Mouse (Mus musculus): ENCODE measurements around the gene Ckb.
"Not testable (repeated sequence)": the region's sequence is repeated elsewhere in the genome, so short reads cannot be mapped to it uniquely, and the experiment has no call there.

Ckb gene

DNA sequence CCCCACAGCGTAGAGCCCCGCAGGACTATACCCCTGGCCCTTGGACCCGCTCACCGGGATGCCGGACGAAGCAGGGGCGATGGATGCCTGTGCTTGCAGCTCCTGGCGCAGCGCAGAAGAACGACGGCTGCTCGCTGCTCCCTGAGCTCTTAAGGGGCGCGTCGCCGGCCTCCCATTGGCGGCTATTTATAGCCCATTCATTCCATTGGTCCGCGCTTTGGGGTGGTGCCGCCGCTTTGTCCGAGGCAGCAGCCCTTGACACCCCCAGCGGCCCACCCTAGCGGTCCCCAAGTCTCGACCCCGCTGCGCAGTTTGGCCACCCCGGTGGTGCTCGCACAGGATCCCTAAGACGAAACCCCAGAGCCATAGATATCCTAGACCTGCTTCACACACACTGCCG is at the start of gene Ckb:
Gene Ckb (minus strand): TSS at position 163 of the 400 bp plus-strand sequence.
- peak; percentile 98 for DNase-seq (ENCODE audit: low read depth, low spot score)

DNA sequence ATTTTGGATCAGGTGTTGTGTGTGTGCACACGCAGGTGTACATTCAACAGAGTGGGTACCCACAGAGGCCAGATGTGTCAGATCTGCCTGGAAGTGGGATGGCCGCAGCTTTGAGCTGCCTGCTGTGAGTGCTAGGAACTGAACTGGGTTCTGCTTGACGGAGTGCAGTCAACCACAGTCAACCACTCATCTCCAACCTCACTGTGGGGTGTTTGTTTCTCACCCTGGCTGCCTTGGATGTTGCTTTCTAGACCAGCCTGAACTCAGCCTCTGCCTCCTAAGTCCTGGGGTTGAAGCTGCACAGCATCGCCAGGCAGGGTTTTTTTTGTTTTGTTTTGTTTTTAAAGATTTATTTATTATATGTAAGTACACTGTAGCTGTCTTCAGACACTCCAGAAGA is 48.1 kb upstream of the Ckb start:
- no peak for DNase-seq (ENCODE audit: low read depth, low spot score)

DNA sequence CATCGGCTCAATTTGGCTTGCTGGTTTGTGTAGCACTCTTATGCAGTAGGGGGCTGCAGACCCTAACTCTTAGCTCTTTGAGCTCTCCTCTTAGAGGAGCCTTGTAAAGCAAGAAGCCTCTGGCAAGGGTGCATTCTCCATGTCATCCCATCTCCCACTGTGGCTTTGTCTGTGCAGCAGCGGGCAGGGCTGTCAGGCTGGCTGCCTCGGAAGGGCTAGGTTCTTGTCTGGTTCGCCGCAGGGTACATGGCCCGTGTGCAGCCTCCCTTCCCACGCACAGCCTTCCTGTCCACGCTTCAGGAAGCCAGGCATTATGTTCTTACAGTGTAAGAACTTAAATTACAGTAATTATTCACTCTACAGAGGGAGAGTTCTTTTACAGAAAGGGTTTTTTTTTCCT is 46.5 kb upstream of the Ckb start:
- peak; percentile 91 for DNase-seq (ENCODE audit: low read depth, low spot score)

DNA sequence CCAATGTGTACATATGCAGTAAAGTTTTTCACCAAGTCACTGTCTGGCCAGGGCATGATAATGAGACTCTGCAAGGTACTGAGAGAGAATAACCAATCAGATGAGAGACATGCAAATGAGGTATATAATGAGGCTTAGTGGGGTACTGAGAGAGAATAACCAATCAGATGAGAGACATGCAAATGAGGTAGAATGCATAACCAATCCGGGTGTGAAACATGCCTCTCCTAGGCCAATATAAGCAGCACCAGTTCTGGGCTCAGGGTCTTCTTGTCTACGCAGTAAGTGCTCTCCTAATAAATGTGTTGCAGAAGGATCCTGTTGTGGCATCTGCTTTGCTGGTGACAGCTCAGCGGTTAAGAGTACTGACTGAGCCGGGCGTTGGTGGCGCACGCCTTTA is 44.4 kb upstream of the Ckb start:
- no peak for DNase-seq (ENCODE audit: low read depth, low spot score)

DNA sequence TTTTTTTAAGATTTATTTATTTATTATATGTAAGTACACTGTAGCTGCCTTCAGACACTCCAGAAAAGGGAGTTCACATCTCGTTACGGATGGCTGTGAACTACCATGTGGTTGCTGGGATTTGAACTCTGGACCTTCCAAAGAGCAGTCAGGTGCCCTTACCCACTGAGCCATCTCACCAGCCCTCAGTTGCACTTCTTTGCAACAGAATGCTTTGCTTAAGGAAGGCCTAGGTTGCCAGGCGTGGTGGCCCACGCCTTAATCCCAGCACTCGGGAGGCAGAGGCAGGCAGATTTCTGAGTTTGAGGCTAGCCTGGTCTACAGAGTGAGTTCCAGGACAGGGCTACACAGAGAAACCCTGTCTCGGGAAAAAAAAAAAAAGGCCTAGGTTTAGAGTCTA is 41.7 kb upstream of the Ckb start:
- not testable (repeated sequence) for DNase-seq (ENCODE audit: low read depth, low spot score)

DNA sequence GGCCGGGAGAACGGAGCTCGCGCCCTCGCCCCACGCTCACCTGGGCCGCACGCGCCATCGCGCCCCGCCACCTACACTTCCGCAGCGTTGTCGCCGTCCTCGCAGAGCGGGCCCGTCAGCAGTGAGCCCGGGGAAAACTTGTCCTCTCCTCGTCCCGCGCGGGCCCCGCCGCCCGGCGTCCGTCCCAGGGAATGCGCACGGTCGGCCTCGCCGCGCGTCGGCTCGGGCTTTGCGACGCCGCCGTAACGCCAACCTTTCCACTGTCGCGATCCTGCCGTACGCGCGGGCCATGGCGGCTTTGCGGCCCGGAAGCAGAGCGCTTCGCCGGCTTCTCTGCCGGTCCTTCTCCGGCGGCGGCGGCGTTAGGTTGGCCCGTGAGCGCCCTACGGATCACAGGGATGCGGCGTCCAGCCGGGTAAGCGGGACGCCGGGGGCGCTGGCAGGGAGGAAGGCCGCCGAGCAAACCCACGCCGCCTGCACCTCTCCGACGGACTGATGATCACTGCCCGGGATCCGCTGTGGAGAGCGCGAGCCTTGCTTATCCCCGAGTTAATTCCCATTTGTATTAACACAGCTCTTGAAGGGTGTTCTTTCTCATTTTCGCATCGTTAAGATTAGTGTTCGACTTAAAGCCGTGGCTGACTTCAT is 41.0 kb upstream of the Ckb start, which contains the start of the genes Bag5 and Apopt1:
Gene Bag5 (minus strand): TSS at position 254 of the 648 bp plus-strand sequence.
Gene Apopt1 (plus strand): TSS at position 258 of the 648 bp plus-strand sequence.
- peak; percentile 97 for DNase-seq (ENCODE audit: low read depth, low spot score)

DNA sequence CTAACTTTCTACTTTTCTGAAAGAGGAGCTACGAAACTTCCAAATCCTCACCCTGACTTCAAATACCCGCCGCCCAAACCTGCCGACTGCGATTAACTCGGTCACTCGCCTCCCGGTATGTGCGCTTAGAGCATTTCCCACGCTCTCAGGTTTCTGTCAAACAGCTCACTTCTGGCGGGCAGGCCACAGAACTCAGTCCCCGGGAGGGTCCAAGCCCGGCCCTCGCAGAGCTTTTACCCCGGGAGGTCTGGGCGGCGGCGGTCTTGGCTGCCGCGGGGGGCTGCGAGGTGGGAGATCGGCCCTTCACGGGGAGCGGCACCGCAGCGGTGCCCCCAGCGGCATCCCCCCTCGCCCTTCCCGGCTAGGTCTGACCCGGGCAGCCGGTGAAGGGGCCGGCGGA is 40.3 kb upstream of the Ckb start:
- DNase-seq (ENCODE audit: low read depth, low spot score) = no peak

DNA sequence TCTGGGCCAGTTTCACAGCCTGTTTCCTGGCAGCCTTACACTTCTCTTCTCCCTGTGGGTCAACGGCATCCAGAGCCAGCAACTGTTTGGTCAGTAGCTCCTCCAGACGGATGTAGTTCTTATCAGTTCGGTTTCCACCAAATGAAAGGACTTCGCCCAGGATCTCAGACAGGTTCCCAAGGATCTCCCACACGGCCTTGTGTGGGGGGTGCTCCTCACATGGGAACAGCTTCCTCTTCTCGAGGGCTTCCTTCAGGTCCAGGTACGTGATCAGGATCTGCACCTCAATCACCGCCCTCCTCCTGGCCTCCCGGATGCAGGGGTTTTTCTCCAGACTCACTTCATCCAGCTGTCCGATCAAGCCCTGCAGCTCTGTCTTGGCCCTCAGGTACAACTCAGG is 38.0 kb upstream of the Ckb start:
- no peak for DNase-seq (ENCODE audit: low read depth, low spot score)

DNA sequence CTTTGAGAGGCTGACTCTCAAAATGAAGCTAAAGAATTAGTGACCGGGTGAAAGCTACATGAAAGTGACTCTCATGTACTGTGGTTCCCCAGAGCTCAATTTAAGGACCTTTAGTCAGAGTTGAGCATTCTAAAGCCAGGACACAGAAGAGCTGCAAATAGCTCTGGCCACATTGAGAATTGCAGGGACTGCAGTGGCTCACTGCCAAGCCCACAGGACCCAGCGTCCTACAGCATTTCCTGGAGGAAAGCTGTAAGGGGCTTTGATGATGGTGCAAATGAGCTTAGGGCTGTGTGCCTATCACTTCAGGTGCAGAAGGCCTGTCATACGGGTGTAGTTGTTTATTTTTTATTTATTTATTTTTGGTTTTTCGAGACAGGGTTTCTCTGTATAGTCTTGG is 36.0 kb upstream of the Ckb start:
- DNase-seq (ENCODE audit: low read depth, low spot score) = no peak

DNA sequence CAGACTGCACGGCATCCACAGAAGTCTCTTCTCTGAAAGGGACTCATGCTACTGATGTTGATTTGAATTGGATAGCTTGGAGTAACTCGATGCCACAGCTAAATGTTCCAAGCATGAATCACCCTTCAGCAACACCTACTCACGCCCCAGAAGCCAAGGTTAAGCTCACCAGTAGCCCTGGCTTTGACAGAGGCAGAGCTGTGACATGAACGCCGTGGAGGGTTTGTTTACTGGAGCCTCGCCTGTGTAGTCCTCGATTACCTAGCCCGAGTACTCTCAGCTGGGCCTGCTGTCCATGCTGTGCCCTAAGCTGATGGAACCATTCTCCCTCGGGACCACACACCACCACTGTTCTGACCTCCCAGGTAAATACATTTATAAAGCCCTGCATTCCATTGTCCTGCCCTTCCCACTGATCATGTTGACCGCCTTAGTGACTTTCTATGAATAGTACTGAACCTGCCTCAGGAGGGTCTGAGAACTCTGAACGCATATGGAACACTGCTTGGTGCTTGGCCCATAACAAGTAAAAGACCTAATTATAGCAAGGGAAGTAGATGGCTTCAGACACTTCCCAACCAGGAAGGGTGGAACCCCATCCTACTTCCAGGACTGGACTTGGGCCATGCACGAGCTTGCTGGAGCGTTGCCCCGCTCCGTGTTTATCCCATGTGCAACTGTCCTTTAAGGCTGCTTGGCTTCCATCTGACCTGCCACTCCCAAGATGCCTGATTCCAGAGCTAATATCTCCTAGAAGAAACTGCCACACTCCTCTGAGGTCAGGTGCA is 33.2 kb upstream of the Ckb start:
- DNase-seq (ENCODE audit: low read depth, low spot score) = peak; percentile 45

DNA sequence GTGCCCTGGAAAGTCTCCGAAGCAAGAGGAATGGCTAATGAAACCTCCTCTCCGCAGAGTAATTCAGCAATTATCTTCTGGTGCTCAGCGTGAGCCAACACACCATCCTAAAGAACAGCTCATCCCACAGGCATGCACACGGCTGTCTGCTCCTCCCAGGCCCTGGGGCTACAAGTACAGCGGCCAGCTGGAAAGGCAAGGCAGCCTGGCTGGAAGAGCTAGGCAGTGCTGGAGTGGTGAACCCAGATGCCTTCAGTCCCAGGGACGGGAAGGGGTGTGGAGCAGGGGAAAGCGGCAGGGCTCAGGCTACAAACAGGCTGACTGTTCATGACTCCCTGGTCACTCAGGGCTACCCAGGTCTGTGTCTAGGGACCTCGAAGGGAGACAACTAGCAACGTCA is 32.5 kb upstream of the Ckb start:
- peak; percentile 70 for DNase-seq (ENCODE audit: low read depth, low spot score)

DNA sequence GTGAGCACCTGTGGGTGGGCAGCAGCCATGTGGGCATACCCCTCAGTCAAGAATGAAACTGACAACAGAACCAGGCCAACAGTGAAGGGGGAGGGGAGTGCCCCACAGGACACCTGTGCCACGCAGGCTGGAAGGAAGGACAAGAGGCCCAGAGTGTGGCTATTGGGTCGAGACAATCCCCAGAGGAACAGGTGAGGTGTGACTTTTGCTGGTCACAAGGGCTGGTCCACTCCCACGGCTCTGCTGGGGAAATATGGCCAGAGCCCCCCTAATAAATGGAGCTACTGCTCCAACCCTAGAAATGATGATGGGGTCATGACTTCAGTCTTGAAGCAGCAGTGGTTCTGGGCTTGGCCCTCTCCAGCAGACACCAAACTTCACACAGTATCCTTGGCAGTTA is 31.2 kb upstream of the Ckb start:
- no peak for DNase-seq (ENCODE audit: low read depth, low spot score)

DNA sequence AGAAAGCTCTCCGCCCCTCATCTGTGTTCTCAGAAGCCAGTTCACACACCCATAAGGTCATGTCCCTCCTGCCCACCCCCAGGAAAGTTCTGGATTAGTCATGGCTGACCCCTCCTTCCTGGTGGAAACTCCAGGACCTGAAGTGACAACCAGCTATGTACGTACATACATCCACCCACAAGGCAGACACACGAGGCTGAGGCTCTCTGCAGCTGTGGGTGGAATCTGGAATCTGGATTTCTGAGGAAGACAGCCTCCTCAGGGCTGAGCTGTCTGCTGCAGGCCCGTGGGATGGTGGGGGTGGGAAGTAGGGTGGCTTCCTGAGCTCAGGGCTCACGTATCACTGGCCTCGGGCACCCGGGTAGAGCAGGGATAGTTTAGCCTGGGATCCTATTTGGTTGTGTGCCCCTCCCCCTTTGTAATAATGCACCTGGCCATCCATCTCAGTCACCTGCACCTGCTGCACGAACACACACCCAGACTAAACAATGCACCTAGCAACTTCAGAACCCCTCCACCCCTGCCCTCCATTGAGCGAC is 28.9 kb upstream of the Ckb start:
- DNase-seq (ENCODE audit: low read depth, low spot score) = peak; percentile 91

DNA sequence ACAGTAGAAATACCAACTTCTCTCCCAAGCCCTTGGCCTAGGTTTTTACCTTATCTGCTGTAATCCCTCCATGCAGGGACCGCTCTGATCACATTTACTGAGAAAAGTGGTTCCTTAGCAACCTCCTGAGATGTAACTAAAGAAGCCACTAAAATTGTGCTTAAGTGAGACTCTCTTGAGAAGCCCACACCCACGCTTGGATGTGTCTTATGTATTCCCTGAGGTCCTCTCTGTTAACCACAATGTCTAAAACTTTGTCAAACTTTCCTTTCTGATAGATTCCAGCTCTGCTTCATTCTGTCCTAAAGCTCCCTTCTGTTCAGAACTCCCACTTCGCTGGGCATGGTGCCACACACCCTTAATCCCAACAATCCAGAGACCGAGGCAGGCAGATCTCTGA is 27.4 kb upstream of the Ckb start:
- peak; percentile 81 for DNase-seq (ENCODE audit: low read depth, low spot score)

DNA sequence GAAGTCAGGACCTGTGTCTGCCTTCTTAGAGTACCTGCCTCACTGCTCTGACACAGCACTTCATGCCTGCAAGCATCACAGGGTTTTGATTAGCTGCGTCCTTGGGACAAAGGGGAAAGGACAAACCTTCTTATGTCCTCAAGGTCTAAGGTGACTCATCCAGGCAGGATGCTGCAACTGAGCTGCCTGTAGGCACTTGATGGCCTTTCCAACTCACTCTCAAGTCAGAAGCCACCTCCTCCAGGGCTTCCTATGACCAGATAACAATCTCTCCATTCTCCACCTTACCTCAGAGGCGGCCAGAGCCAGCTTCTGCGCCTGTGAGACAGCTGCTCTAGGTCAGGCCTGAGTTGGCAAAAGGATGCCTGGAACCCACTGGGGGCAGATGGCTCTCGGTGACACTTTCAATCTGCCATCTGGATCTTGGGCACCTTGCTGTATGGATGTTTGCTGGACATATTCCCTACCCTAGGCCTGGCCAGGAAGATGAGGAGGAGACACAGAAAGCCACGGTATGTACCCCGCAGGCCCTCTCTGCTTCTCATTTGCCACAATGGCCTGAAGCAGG is 26.3 kb upstream of the Ckb start:
- peak; percentile 89 for DNase-seq (ENCODE audit: low read depth, low spot score)

DNA sequence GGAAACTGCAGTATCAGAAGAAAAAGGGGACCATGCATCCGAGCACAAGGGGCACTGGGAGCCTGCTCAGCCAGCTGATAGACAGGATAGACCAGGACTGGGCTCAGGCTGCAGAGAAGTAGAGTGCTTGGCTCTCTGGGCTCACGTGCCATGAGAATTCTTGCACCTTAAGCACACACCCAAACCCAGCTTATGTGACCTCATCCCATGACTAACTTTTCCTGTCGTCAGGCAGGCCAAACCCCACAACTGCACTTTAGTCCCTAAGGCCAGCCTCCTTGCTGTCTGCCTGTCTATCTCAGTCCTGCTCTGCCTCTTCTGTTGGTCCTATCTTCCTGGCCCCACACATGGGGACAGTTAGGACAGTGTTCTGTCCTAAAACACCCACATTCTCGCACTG is 25.6 kb upstream of the Ckb start:
- DNase-seq (ENCODE audit: low read depth, low spot score) = no peak

DNA sequence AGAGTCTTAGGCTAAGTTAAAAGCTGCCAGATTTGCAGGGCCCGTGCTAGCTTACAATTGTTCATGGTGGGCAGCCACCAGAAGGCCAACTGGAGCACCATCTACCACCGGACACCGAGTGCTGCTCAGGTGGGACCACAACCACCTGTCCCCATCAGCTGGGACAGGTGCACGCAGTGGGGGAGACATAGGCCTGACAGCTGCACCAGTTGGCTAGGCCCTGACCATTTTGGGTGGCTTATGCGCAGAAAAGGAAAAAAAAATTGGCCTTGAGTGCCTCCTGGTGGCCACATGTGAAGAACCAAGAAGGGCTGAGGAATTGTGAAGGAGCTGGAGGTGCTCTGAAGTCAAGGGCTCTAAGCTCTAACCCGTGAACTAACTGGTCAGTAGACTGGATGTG is 24.1 kb upstream of the Ckb start:
- DNase-seq (ENCODE audit: low read depth, low spot score) = peak; percentile 96

DNA sequence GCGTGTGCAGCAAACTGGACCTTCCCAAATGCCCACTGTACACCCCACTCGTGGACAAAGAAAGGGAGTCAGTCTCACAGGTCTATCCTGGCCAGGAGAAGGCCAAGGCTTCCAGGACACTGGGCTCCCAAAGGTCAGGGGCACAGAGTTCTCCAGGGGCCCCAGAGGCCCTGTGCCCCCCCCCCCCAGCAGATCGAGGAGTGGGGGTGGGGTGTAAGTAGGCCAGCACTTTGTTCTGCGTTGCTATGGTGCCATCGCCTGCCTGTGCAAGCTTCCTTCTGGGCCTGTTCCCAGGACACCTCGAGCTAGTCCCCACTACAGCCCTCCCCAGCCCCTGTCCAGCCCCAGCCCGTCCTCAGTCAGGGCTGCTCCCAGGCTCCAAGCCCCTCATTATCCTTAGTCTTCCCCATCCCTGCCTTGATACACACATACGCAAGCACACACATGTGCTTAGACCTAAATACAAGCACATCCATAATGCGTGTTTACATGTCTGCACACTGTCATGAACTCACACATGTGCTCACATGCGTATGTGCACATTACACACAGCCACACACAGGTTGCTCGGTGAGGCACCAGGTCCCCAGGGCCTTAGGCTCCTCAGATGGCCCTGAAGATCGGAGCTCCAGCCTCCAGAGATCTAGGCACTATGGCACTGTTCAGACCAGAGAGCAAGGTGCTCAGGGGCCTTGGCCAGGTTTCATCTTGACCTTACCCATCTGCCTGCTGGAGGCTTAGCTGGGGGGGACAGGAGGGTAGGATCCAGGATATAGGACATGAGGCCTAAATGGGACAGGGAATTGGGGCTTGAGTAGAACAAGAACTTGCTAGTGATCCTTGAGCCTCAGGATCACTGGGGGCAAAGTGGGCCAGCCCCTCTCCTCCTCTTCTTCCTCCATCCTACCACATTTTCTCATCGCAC is 23.0 kb upstream of the Ckb start:
- DNase-seq (ENCODE audit: low read depth, low spot score) = peak; percentile 78

DNA sequence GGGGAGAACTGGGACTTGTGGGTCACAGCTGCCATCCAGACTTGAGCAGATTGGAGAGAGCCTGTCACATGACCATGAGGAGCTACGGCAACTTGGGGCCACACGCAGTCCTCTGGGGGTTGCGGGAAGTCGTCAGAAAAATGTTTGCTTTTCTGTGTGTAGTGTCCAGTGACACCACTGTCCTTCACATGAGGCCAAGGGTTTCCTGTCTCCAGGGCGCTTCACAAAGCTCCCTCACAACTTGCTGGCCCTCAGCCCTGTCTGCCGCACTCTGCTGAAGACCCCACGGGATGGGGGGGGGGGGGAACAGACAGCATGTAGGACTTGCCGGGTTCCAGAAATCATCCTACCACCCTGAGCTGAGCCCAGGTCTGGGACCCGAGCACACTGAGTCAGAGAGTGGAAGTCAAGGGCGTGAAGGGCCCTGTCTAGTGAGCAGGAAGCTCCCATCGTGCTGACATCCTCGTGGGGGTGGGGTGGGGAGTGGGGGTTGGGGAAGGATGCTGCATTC is 22.2 kb upstream of the Ckb start:
- no peak for DNase-seq (ENCODE audit: low read depth, low spot score)

DNA sequence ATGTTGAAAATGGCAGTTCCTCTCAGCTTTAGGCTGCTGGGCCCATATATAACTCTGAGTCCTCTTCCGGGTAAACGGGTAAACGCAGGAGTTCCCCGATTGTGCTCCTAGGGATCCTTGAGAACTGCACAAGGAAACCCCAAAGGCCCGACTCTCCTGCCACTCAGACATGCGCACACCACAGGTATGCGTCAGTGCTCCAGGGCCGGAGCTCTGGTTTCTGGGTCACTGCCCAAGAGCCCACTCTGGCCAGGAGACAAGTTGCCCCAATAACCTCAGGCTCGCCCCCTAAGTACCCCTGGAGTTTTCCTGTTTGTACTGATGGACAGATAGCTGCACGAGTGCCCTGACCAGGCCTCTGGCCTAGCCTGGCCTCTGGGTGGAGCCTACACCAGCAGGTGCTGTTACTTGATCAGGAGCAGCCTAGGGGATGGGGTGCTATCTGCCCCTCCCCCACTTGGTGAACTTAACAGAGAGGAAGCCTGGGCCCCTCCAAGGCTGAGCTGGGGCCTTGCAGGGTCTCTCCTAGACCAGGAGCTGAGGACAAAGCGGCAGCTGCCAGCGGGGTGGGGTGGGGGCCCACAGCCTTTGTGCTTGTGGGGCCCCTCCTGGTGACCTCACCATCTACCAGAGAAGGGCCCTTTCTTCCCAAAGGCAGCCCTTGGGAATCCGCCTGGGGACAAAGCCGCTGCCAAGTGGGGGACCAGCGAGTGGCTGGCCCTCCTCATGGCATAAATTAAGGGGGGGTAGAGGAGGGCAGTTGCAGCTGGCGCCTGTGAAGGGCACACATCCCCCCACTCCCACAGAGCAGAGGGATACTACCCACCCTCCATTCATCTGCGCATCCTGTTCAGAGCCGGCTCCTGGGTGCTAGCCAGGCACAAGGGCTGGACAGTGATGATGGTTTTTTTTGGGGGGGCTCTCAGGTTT is 21.5 kb upstream of the Ckb start:
- DNase-seq (ENCODE audit: low read depth, low spot score) = peak; percentile 95
